Mouse (Mus musculus) erythroblast, embryonic 14.5 days (primary cell): Measurements from ENCODE around the gene Hoxc9.

Experiments
- GATA1 ChIP-seq: IDR thresholded peaks from 2 replicates; pipeline ENCODE4 v1.6.1; 2012; ENCODE audit warnings: low read length, inconsistent platforms, mixed read lengths
- TAL1 ChIP-seq: IDR thresholded peaks from 3 replicates; pipeline ENCODE4 v1.6.1; 2012; ENCODE audit warnings: low read length, inconsistent platforms, mixed read lengths

- TF ChIP-seq TAL1 (no peak), GATA1 (no peak)
Observed at GRCm38 (mm10) chr15:103020899-103021418, 44.7 kb downstream of the Hoxc9 start.
